Mouse (Mus musculus): Measurements from ENCODE around the gene Ifitm5. TPM values are rescaled to one million over a fixed set of nuclear protein-coding genes. Genes with fewer than 3 reads are reported as not detected.

The Ifitm5 gene
- total and polyA plus RNA-seq, 2 experiments = 0.55 to 1.0 TPM

GRCm38 (mm10) chr7:140938436-140938835, 11.7 kb downstream of the Ifitm5 start:
- WGBS = 57% methylated on average over 3 of the region's 3 CpGs
- H3K27me3 ChIP-seq (ENCODE audit: control insufficient read depth, insufficient read depth, low read length) = no peaks in the 10 kb centered on the region
- no peak overlapping the region for H3K9ac ChIP-seq (ENCODE audit: low read depth, low read length)
- H3K36me3 ChIP-seq (ENCODE audit: control insufficient read depth, insufficient read depth, low read length) = no peaks in the 10 kb centered on the region
- peak; percentile 67 for TF ChIP-seq CTCF (IDR thresholded peaks at IDR 0.05; ENCODE audit: low read depth, low read length)
- TF ChIP-seq POLR2A (IDR thresholded peaks at IDR 0.05; ENCODE audit: extremely low read depth, insufficient read depth, low read length) = no peak
- H3K27ac ChIP-seq (replicated peaks; ENCODE audit: insufficient read depth, low read depth, low read length) = no peak overlapping the region
- H3K4me1 ChIP-seq (ENCODE audit: control insufficient read depth, insufficient read depth, low read length) = peaks cover 5% of the 10 kb centered on the region; the same call in 1 of the 2 replicates
- no peak overlapping the region for H3K4me3 ChIP-seq (ENCODE audit: insufficient read depth, low read depth, low read length)
- DNase-seq (ENCODE audit: extremely low read depth, low read depth, low spot score) = peak; percentile 58
- no peaks in the 10 kb centered on the region; the same call in 1 of the 2 replicates for H3K79me2 ChIP-seq (ENCODE audit: control insufficient read depth, insufficient read depth, low read length)

GRCm38 (mm10) chr7:140927181-140927580, 22.9 kb downstream of the Ifitm5 start:
- DNase-seq (ENCODE audit: extremely low read depth, low read depth, low spot score) = peak; percentile 77
- Histone ChIP-seq H3K27ac (replicated peaks; ENCODE audit: insufficient read depth, low read depth, low read length) (no peak overlapping the region; the same call in 1 of the 2 replicates), H3K4me1 (ENCODE audit: control insufficient read depth, insufficient read depth, low read length) (peaks cover 24% of the 10 kb centered on the region), H3K27me3 (ENCODE audit: control insufficient read depth, insufficient read depth, low read length) (no peaks in the 10 kb centered on the region), H3K9ac (ENCODE audit: low read depth, low read length) (no peak overlapping the region), H3K4me3 (ENCODE audit: insufficient read depth, low read depth, low read length) (no peak overlapping the region), H3K79me2 (ENCODE audit: control insufficient read depth, insufficient read depth, low read length) (no peaks in the 10 kb centered on the region), H3K36me3 (ENCODE audit: control insufficient read depth, insufficient read depth, low read length) (peaks cover 30% of the 10 kb centered on the region)
- WGBS = 66% methylated on average over 6 of the region's 6 CpGs
- TF ChIP-seq CTCF (IDR thresholded peaks at IDR 0.05; ENCODE audit: low read depth, low read length) (no peak), POLR2A (IDR thresholded peaks at IDR 0.05; ENCODE audit: extremely low read depth, insufficient read depth, low read length) (no peak)

GRCm38 (mm10) chr7:140923070-140923775, 26.9 kb downstream of the Ifitm5 start:
- Histone ChIP-seq H3K4me1 (ENCODE audit: control insufficient read depth, insufficient read depth, low read length) (peaks cover 29% of the 10 kb centered on the region), H3K9ac (ENCODE audit: low read depth, low read length) (peak overlapping the region; percentile 2; the same call in 1 of the 2 replicates), H3K36me3 (ENCODE audit: control insufficient read depth, insufficient read depth, low read length) (peaks cover 30% of the 10 kb centered on the region; the same call in 1 of the 2 replicates), H3K27me3 (ENCODE audit: control insufficient read depth, insufficient read depth, low read length) (no peaks in the 10 kb centered on the region), H3K79me2 (ENCODE audit: control insufficient read depth, insufficient read depth, low read length) (no peaks in the 10 kb centered on the region), H3K4me3 (ENCODE audit: insufficient read depth, low read depth, low read length) (no peak overlapping the region), H3K27ac (replicated peaks; ENCODE audit: insufficient read depth, low read depth, low read length) (peak overlapping the region; percentile 39; the same call in 1 of the 2 replicates)
- DNase-seq (ENCODE audit: extremely low read depth, low read depth, low spot score) = peak; percentile 79
- WGBS = 31% methylated on average over 30 of the region's 30 CpGs
- TF ChIP-seq CTCF (IDR thresholded peaks at IDR 0.05; ENCODE audit: low read depth, low read length) (no peak), POLR2A (IDR thresholded peaks at IDR 0.05; ENCODE audit: extremely low read depth, insufficient read depth, low read length) (no peak)

GRCm38 (mm10) chr7:140922398-140923069, 27.6 kb downstream of the Ifitm5 start:
- 0 out of 2 replicates have a peak, but pooled peaks have one; percentile 20 for TF ChIP-seq POLR2A (IDR thresholded peaks at IDR 0.05; ENCODE audit: extremely low read depth, insufficient read depth, low read length)
- TF ChIP-seq CTCF (IDR thresholded peaks at IDR 0.05; ENCODE audit: low read depth, low read length) = peak; percentile 31
- H3K27me3 ChIP-seq (ENCODE audit: control insufficient read depth, insufficient read depth, low read length) = no peaks in the 10 kb centered on the region
- no peak overlapping the region for H3K9ac ChIP-seq (ENCODE audit: low read depth, low read length)
- H3K4me1 ChIP-seq (ENCODE audit: control insufficient read depth, insufficient read depth, low read length) = peaks cover 27% of the 10 kb centered on the region
- H3K79me2 ChIP-seq (ENCODE audit: control insufficient read depth, insufficient read depth, low read length) = no peaks in the 10 kb centered on the region
- peak overlapping the region; percentile 39; the same call in 1 of the 2 replicates for H3K27ac ChIP-seq (replicated peaks; ENCODE audit: insufficient read depth, low read depth, low read length)
- peak; percentile 94 for DNase-seq (ENCODE audit: extremely low read depth, low read depth, low spot score)
- H3K4me3 ChIP-seq (ENCODE audit: insufficient read depth, low read depth, low read length) = peak overlapping the region; percentile 3; the same call in 1 of the 2 replicates
- H3K36me3 ChIP-seq (ENCODE audit: control insufficient read depth, insufficient read depth, low read length) = peaks cover 26% of the 10 kb centered on the region; the same call in 1 of the 2 replicates
- WGBS = 10% methylated on average over 49 of the region's 49 CpGs

- 68% methylated on average over 22 of the region's 22 CpGs for WGBS
- H3K4me3 ChIP-seq (ENCODE audit: insufficient read depth, low read depth, low read length) = no peak overlapping the region
These were observed 28.7 kb downstream of the Ifitm5 start for GRCm38 (mm10) chr7:140921225-140921975.

More at GRCm38 (mm10) chr7:140921225-140921975, 28.7 kb downstream of the Ifitm5 start:
- no peak for TF ChIP-seq CTCF (IDR thresholded peaks at IDR 0.05; ENCODE audit: low read depth, low read length)
- no peak for TF ChIP-seq POLR2A (IDR thresholded peaks at IDR 0.05; ENCODE audit: extremely low read depth, insufficient read depth, low read length)
- Histone ChIP-seq H3K79me2 (ENCODE audit: control insufficient read depth, insufficient read depth, low read length) (no peaks in the 10 kb centered on the region), H3K27me3 (ENCODE audit: control insufficient read depth, insufficient read depth, low read length) (no peaks in the 10 kb centered on the region), H3K9ac (ENCODE audit: low read depth, low read length) (no peak overlapping the region), H3K4me1 (ENCODE audit: control insufficient read depth, insufficient read depth, low read length) (peaks cover 20% of the 10 kb centered on the region), H3K27ac (replicated peaks; ENCODE audit: insufficient read depth, low read depth, low read length) (no peak overlapping the region), H3K36me3 (ENCODE audit: control insufficient read depth, insufficient read depth, low read length) (peaks cover 30% of the 10 kb centered on the region; the same call in 1 of the 2 replicates)
- DNase-seq (ENCODE audit: extremely low read depth, low read depth, low spot score) = no peak
